Mouse (Mus musculus): Measurements from ENCODE around the gene Shisa6. TPM values are rescaled to one million over a fixed set of nuclear protein-coding genes. Genes with fewer than 3 reads are reported as not detected.

Gene Shisa6
- polyA plus RNA-seq, 1 experiment from 2014 or later = 11.6 TPM

DNA sequence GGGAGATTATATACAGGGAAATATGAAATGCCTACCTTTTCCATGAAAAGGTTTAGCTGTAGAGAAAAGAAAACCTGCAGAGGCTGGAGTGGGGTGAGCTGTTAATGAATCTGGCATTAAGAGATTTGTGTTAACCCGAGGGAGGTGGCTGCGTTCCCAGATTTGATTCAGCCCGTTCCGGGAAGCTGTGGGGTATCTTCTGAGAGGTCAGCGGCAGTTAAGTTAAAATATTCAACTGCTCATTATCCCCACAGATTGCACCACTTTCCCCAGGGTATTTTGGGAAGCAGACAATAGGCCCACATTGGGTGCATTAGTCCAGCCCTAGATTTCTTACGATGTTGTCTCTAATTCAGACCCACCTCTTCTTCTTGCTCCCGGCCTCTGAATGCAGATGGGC is 213.0 kb downstream of the Shisa6 start:
- no peak for ATAC-seq (ENCODE audit: low read depth)
- Histone ChIP-seq H3K4me1 (ENCODE audit: control insufficient read depth, insufficient read depth, low read length) (no peaks in the 10 kb centered on the region), H3K4me2 (ENCODE audit: low read depth, low read length) (no peak overlapping the region), H3K9me3 (ENCODE audit: control insufficient read depth, low read length) (no peaks in the 10 kb centered on the region), H3K9ac (replicated peaks; ENCODE audit: low read depth, low read length) (no peak overlapping the region), H3K27ac (ENCODE audit: low read depth, low read length) (no peak overlapping the region), H3K36me3 (ENCODE audit: control insufficient read depth, insufficient read depth, low read length) (no peaks in the 10 kb centered on the region), H3K27me3 (ENCODE audit: control insufficient read depth, insufficient read depth, low read length) (no peaks in the 10 kb centered on the region), H3K4me3 (ENCODE audit: low read depth, low read length) (no peak overlapping the region)
- 62% methylated on average over 7 of the region's 7 CpGs for WGBS

DNA sequence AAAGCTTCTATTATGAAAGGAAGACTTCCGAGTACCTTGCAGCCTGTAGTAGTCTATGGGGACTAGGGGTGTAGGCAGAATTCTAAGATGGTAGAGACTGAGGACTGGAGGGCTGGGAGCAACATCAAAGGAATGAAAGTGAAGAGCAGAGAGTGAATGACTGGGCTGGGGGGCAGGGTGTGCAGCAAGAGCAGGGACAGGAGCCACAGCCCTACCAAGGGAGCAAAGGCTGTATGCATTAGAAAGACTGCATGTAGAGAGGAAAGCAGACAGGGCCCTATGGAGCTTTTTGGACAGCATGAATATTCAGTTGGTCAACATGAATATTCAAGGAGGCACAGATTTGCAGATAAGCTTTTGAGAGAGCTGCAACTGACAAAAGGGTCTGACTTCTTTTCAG is 221.4 kb downstream of the Shisa6 start:
- WGBS = 47% methylated on average over 1 of the region's 1 CpGs
- no peak overlapping the region for H3K9ac ChIP-seq (replicated peaks; ENCODE audit: low read depth, low read length)
- no peak overlapping the region for H3K4me2 ChIP-seq (ENCODE audit: low read depth, low read length)
- H3K4me1 ChIP-seq (ENCODE audit: control insufficient read depth, insufficient read depth, low read length) = no peaks in the 10 kb centered on the region
- H3K4me3 ChIP-seq (ENCODE audit: low read depth, low read length) = no peak overlapping the region
- no peak overlapping the region for H3K27ac ChIP-seq (ENCODE audit: low read depth, low read length)
- no peaks in the 10 kb centered on the region for H3K36me3 ChIP-seq (ENCODE audit: control insufficient read depth, insufficient read depth, low read length)
- H3K27me3 ChIP-seq (ENCODE audit: control insufficient read depth, insufficient read depth, low read length) = no peaks in the 10 kb centered on the region
- no peaks in the 10 kb centered on the region for H3K9me3 ChIP-seq (ENCODE audit: control insufficient read depth, low read length)
- ATAC-seq (ENCODE audit: low read depth) = no peak

DNA sequence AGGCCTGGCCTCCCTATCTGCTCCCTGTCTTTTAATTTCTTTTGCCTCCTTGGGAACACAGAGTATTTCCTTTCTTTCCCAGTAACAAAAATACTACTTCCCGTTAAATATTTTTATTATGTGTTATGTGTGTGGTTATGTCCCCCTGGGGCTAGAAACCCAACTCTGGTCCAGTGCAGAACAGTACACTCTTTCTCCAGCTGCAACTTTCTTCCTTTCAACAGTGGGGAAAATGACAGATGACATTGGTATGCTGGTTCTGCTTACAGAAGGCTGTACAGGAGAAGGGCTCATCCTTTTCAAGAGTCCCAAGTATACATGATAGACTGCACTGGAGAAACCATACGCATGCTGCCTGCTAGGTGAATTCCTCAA is 251.1 kb downstream of the Shisa6 start:
- no peak for ATAC-seq (ENCODE audit: low read depth)
- Histone ChIP-seq H3K36me3 (ENCODE audit: control insufficient read depth, insufficient read depth, low read length) (no peaks in the 10 kb centered on the region), H3K4me3 (ENCODE audit: low read depth, low read length) (no peak overlapping the region), H3K27me3 (ENCODE audit: control insufficient read depth, insufficient read depth, low read length) (no peaks in the 10 kb centered on the region), H3K9ac (replicated peaks; ENCODE audit: low read depth, low read length) (no peak overlapping the region), H3K4me2 (ENCODE audit: low read depth, low read length) (no peak overlapping the region), H3K9me3 (ENCODE audit: control insufficient read depth, low read length) (no peaks in the 10 kb centered on the region), H3K4me1 (ENCODE audit: control insufficient read depth, insufficient read depth, low read length) (peaks cover 6% of the 10 kb centered on the region; the same call in 1 of the 2 replicates), H3K27ac (ENCODE audit: low read depth, low read length) (no peak overlapping the region)
- 70% methylated on average over 2 of the region's 2 CpGs for WGBS

DNA sequence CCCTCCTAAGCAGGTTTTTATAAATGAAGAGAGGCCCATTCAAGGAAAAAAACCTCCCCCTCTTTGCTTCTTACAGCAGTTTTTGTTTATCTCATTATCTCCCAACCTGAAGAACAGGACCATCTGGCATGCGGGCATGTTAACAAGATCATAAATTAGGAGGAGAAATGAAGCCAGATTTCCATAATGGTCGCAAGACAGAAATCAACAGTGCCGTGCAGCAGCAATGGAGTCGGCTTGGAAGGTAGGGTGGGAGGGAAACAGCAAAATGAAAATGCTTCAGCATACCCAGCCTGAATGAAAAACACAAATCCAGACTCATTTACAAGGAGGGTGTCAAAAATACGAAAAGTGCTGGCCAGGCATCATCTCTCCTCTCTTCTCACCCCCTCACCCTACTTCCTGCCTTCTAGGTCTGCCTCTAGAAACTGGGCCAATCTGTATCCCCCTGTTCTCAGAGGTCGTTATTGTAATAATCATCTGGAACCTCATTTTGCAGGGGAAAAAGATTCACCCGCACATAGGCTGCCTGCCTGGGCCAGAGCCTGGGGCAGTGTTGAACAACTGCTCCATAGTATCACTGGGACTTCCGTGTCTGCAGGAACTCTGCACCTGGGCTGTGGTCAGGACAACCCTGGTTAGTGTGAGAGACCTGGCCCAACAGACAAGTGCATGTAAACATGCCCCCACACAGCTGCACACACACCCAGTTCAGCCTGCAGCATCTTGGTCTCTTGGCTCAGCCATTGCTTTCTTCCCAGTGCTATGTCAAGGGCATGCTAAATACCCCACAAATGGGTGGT is 251.7 kb downstream of the Shisa6 start:
- Histone ChIP-seq H3K27ac (ENCODE audit: low read depth, low read length) (peak overlapping the region; percentile 40; the same call in 1 of the 2 replicates), H3K4me3 (ENCODE audit: low read depth, low read length) (no peak overlapping the region), H3K4me2 (ENCODE audit: low read depth, low read length) (no peak overlapping the region), H3K9ac (replicated peaks; ENCODE audit: low read depth, low read length) (no peak overlapping the region), H3K4me1 (ENCODE audit: control insufficient read depth, insufficient read depth, low read length) (peaks cover 6% of the 10 kb centered on the region; the same call in 1 of the 2 replicates), H3K36me3 (ENCODE audit: control insufficient read depth, insufficient read depth, low read length) (no peaks in the 10 kb centered on the region), H3K27me3 (ENCODE audit: control insufficient read depth, insufficient read depth, low read length) (no peaks in the 10 kb centered on the region), H3K9me3 (ENCODE audit: control insufficient read depth, low read length) (no peaks in the 10 kb centered on the region)
- 32% methylated on average over 8 of the region's 8 CpGs for WGBS
- ATAC-seq (ENCODE audit: low read depth) = no peak; the same call in 1 of the 2 replicates

DNA sequence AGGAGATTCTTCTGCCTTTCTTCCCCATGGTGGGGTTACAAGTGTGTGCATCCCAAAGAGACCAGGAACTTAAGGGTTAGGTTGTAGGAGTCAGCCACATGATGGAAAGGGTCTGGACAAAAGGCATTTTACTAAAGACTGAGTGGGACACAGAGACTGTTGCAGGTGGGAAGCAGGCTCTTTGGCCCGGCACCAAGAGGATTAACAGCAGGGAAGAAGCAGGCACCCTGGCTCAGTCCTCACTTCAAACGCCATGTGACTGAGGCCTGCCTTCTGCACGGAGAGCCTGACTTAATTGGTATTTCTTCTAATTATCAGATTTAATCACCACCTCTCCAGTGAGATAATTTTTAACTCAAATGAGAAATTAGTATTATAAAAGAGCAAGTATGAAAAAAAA is 258.7 kb downstream of the Shisa6 start:
- H3K27ac ChIP-seq (ENCODE audit: low read depth, low read length) = no peak overlapping the region
- H3K4me2 ChIP-seq (ENCODE audit: low read depth, low read length) = no peak overlapping the region
- H3K4me1 ChIP-seq (ENCODE audit: control insufficient read depth, insufficient read depth, low read length) = no peaks in the 10 kb centered on the region
- ATAC-seq (ENCODE audit: low read depth) = no peak
- no peak overlapping the region for H3K9ac ChIP-seq (replicated peaks; ENCODE audit: low read depth, low read length)
- H3K4me3 ChIP-seq (ENCODE audit: low read depth, low read length) = no peak overlapping the region
- no peaks in the 10 kb centered on the region for H3K36me3 ChIP-seq (ENCODE audit: control insufficient read depth, insufficient read depth, low read length)
- no peaks in the 10 kb centered on the region for H3K9me3 ChIP-seq (ENCODE audit: control insufficient read depth, low read length)
- WGBS = 41% methylated on average over 3 of the region's 3 CpGs
- H3K27me3 ChIP-seq (ENCODE audit: control insufficient read depth, insufficient read depth, low read length) = no peaks in the 10 kb centered on the region

DNA sequence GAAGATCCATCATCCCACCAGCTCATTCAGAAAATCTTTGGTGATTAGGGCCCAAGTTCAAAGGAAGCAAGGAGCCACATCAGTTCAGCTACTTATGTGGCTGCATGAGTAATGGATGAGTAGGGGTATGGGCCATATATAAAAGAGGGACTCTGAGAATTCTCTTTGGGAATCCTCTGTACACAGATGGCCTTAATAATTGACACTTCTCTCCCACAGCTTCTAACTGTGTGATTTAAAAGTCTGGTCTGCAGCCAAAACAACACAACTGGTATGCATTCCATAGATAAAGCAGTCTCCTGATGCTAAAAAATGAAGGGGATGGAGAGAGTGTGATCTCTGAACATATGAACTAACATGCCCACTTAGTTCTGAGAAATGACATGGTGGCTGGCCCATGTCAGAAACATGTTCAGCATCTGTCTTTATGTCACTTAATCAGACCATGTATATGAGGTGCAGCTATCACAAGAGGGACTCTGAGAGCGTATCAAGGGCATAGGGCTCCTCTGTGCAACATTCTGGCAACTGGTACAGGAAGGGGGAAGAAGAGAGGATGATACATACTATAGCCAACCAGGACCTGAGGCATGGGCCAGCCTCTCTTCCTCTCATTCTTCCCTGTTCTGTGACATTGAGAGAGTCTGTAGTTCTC is 260.3 kb downstream of the Shisa6 start:
- Histone ChIP-seq H3K27ac (ENCODE audit: low read depth, low read length) (no peak overlapping the region), H3K9me3 (ENCODE audit: control insufficient read depth, low read length) (no peaks in the 10 kb centered on the region), H3K36me3 (ENCODE audit: control insufficient read depth, insufficient read depth, low read length) (no peaks in the 10 kb centered on the region), H3K27me3 (ENCODE audit: control insufficient read depth, insufficient read depth, low read length) (no peaks in the 10 kb centered on the region), H3K4me2 (ENCODE audit: low read depth, low read length) (no peak overlapping the region), H3K9ac (replicated peaks; ENCODE audit: low read depth, low read length) (no peak overlapping the region), H3K4me1 (ENCODE audit: control insufficient read depth, insufficient read depth, low read length) (no peaks in the 10 kb centered on the region), H3K4me3 (ENCODE audit: low read depth, low read length) (no peak overlapping the region)
- 90% methylated on average over 1 of the region's 1 CpGs for WGBS
- ATAC-seq (ENCODE audit: low read depth) = no peak

DNA sequence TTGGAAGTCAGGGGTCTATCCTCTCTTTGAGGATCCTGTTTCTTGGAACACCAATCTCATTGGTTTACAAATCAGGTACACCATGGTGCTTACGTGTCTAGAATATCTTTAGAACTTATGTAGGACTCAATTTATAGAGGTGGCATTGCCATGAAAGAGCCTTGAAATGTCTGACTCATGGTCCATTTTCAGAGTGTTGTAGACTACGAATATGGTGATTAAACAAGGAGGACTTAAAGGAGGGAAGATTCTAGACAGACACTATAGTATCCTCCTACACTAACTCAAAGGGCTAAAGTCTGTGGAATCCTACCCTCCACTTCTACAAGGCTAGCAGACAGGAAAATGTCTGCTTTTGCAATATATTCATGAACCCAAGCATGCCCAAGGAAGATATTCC is 265.6 kb downstream of the Shisa6 start:
- H3K9me3 ChIP-seq (ENCODE audit: control insufficient read depth, low read length) = no peaks in the 10 kb centered on the region
- ATAC-seq (ENCODE audit: low read depth) = no peak
- no peaks in the 10 kb centered on the region for H3K36me3 ChIP-seq (ENCODE audit: control insufficient read depth, insufficient read depth, low read length)
- H3K9ac ChIP-seq (replicated peaks; ENCODE audit: low read depth, low read length) = no peak overlapping the region
- no peak overlapping the region for H3K27ac ChIP-seq (ENCODE audit: low read depth, low read length)
- no peaks in the 10 kb centered on the region for H3K4me1 ChIP-seq (ENCODE audit: control insufficient read depth, insufficient read depth, low read length)
- 90% methylated on average over 2 of the region's 2 CpGs for WGBS
- no peak overlapping the region for H3K4me2 ChIP-seq (ENCODE audit: low read depth, low read length)
- no peaks in the 10 kb centered on the region for H3K27me3 ChIP-seq (ENCODE audit: control insufficient read depth, insufficient read depth, low read length)
- H3K4me3 ChIP-seq (ENCODE audit: low read depth, low read length) = no peak overlapping the region

DNA sequence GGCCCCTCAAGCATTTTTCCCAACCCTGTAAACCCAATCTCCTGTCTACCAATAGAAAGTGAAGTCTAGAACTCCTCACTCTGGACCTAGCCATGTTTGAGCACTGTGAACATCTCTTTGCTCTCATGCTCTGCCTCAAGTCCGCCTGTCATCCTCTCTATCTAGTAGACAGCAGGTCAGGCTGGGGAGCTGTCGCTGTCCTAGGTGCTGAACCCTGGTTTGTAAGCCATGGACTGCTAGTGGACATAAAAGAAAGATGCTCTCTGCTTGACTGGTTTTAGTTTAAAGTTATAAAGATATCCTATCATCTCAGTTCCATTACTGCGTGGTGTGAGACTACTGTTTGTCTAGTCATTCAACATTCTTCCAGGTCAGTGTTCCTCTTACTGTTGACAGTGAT is 266.9 kb downstream of the Shisa6 start:
- Histone ChIP-seq H3K36me3 (ENCODE audit: control insufficient read depth, insufficient read depth, low read length) (no peaks in the 10 kb centered on the region), H3K4me2 (ENCODE audit: low read depth, low read length) (no peak overlapping the region), H3K4me3 (ENCODE audit: low read depth, low read length) (no peak overlapping the region), H3K4me1 (ENCODE audit: control insufficient read depth, insufficient read depth, low read length) (no peaks in the 10 kb centered on the region), H3K9me3 (ENCODE audit: control insufficient read depth, low read length) (no peaks in the 10 kb centered on the region), H3K9ac (replicated peaks; ENCODE audit: low read depth, low read length) (no peak overlapping the region), H3K27ac (ENCODE audit: low read depth, low read length) (no peak overlapping the region), H3K27me3 (ENCODE audit: control insufficient read depth, insufficient read depth, low read length) (no peaks in the 10 kb centered on the region)
- WGBS = 25% methylated on average over 3 of the region's 3 CpGs
- no peak for ATAC-seq (ENCODE audit: low read depth)

DNA sequence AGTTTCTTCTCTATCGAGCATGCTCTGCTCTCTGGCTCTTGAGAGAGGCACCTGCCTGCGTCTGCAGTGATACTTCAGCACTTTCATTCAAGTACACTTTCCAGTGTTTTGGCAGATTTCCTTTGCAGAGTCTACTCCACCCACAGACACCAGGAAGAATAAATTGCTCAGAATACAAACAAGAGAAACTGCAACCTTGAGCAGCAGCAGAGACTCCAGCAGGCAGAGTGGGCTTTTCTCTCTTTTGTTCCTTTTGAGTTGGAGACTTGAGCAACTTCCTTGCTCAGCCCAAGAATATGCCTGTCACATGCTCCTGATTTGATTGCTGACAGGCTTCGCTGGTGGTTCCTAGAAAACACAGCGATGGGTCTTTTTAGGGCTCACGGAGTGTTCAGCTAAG is 278.6 kb downstream of the Shisa6 start:
- 81% methylated on average over 5 of the region's 5 CpGs for WGBS
- Histone ChIP-seq H3K9ac (replicated peaks; ENCODE audit: low read depth, low read length) (no peak overlapping the region), H3K4me3 (ENCODE audit: low read depth, low read length) (no peak overlapping the region)

More for the DNA sequence above, 278.6 kb downstream of the Shisa6 start:
- Histone ChIP-seq H3K27ac (ENCODE audit: low read depth, low read length) (no peak overlapping the region), H3K27me3 (ENCODE audit: control insufficient read depth, insufficient read depth, low read length) (no peaks in the 10 kb centered on the region), H3K9me3 (ENCODE audit: control insufficient read depth, low read length) (no peaks in the 10 kb centered on the region), H3K4me2 (ENCODE audit: low read depth, low read length) (no peak overlapping the region), H3K36me3 (ENCODE audit: control insufficient read depth, insufficient read depth, low read length) (no peaks in the 10 kb centered on the region), H3K4me1 (ENCODE audit: control insufficient read depth, insufficient read depth, low read length) (no peaks in the 10 kb centered on the region)
- ATAC-seq (ENCODE audit: low read depth) = no peak

Measured in neural tube, embryonic 14.5 days (tissue).